Mouse (Mus musculus): Measurements from ENCODE around the gene Mmp8. TPM values are rescaled to one million over a fixed set of nuclear protein-coding genes. Genes with fewer than 3 reads are reported as not detected.
A peak's percentile ranks its signal among the peaks of the same experiment; 100 is the strongest.

Gene Mmp8
- polyA plus RNA-seq, 1 experiment from 2014 or later: 12.9 TPM

DNA sequence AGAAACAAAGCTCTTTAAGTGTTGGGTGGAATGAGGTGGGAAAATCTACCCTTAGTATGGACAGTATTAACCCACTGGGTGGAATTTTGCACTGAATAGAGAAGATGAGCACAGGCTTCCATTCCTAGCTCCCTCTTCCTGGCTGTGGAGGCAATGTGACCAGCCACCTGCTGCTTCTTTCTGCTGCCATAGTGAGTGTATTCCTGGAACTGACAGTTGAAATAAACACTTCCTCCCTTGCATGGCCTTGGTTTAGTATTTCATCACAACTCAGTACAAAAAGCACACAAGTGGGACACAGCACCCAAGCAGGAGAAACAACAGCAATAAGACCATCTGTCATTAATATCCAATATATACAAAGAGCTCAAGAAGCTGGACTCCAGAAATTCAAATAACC is 6.3 kb upstream of the Mmp8 start:
- Histone ChIP-seq H3K9me3 (replicated peaks; ENCODE audit: control insufficient read depth, low read length) (no peaks in the 10 kb centered on the region), H3K27me3 (ENCODE audit: control insufficient read depth, insufficient read depth, low read length) (no peaks in the 10 kb centered on the region), H3K4me2 (ENCODE audit: low read depth, low read length) (no peak overlapping the region), H3K4me3 (replicated peaks; ENCODE audit: low read length) (no peak overlapping the region), H3K36me3 (ENCODE audit: control insufficient read depth, insufficient read depth, low read length) (no peaks in the 10 kb centered on the region), H3K27ac (ENCODE audit: low read length) (no peak overlapping the region), H3K9ac (ENCODE audit: low read length) (no peak overlapping the region), H3K4me1 (ENCODE audit: control insufficient read depth, insufficient read depth, low read length) (no peaks in the 10 kb centered on the region)
- no peak for ATAC-seq (ENCODE audit: insufficient read depth, low FRiP score)

DNA sequence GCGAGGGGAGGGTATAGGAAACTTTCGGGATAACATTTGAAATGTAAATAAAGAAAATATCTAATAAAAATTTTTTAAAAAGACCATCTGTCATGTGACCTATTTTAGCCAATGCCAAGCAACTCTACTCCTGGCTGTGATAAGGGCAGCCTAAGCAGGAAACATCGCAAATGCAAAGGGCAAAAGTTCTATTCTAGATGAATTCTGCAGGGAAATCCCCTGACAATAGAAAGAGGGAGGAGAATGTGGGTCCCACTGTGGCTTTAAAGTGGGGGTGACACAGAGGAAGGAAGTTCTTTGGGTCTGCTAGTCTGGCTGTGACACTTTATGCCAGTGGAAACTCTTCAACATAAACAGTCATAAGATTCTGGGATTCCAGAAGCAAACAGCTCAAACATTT is 4.7 kb upstream of the Mmp8 start:
- 70% methylated on average over 3 of the region's 3 CpGs for WGBS
- no peaks in the 10 kb centered on the region for H3K9me3 ChIP-seq (replicated peaks; ENCODE audit: control insufficient read depth, low read length)
- no peak overlapping the region for H3K4me2 ChIP-seq (ENCODE audit: low read depth, low read length)
- no peaks in the 10 kb centered on the region for H3K27me3 ChIP-seq (ENCODE audit: control insufficient read depth, insufficient read depth, low read length)
- no peaks in the 10 kb centered on the region for H3K36me3 ChIP-seq (ENCODE audit: control insufficient read depth, insufficient read depth, low read length)
- 0 out of 2 replicates have a peak, but pooled peaks cover 2% of the 10 kb centered on the region for H3K4me1 ChIP-seq (ENCODE audit: control insufficient read depth, insufficient read depth, low read length)
- H3K27ac ChIP-seq (ENCODE audit: low read length): no peak overlapping the region
- ATAC-seq (ENCODE audit: insufficient read depth, low FRiP score): no peak
- no peak overlapping the region for H3K4me3 ChIP-seq (replicated peaks; ENCODE audit: low read length)
- no peak overlapping the region for H3K9ac ChIP-seq (ENCODE audit: low read length)

DNA sequence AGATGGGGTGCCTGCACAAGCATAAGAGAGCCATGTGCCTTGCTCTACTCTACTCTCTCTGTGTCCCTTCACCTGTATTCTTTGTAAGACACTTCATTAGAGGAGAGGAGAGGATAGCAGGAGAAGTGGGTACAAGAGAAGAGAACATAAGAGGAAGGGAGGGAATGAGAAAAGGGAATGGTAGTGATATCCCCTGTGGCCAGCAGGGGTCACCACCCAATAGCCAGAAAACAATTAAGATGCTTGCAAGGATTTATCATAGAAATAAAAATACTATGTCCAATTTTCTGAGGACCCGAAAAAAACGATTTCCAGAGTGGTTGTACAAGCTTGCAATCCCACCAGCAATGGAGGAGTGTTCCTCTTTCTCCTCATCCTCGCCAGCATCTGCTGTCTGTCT is 3.9 kb upstream of the Mmp8 start:
- H3K4me2 ChIP-seq (ENCODE audit: low read depth, low read length): no peak overlapping the region
- WGBS: 41% methylated on average over 3 of the region's 3 CpGs
- ATAC-seq (ENCODE audit: insufficient read depth, low FRiP score): no peak
- H3K9me3 ChIP-seq (replicated peaks; ENCODE audit: control insufficient read depth, low read length): no peaks in the 10 kb centered on the region
- no peak overlapping the region for H3K27ac ChIP-seq (ENCODE audit: low read length)
- H3K27me3 ChIP-seq (ENCODE audit: control insufficient read depth, insufficient read depth, low read length): no peaks in the 10 kb centered on the region
- no peak overlapping the region for H3K4me3 ChIP-seq (replicated peaks; ENCODE audit: low read length)
- no peak overlapping the region for H3K9ac ChIP-seq (ENCODE audit: low read length)
- no peaks in the 10 kb centered on the region for H3K36me3 ChIP-seq (ENCODE audit: control insufficient read depth, insufficient read depth, low read length)
- H3K4me1 ChIP-seq (ENCODE audit: control insufficient read depth, insufficient read depth, low read length): 0 out of 2 replicates have a peak, but pooled peaks cover 2% of the 10 kb centered on the region

DNA sequence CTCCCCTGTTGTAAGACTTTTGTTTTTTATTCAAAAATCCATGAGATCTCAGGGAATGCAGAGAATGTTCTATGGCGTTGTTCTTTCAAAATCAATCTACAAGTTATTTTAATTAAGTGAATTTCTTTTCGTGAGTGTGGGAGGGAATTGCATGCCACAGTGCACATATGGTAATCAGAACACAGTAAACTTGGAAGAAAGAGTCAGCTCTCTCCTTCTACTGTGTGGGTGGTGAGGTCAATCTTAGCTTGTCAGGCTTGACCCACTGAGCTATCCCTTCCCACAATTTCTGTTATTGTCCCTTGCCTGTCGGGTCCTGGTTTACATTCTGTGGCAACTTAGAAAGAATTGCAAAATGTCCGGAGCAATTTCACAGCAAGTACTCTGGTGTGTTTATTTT is 1.8 kb downstream of the Mmp8 start:
- 0 out of 2 replicates have a peak, but pooled peaks cover 2% of the 10 kb centered on the region for H3K4me1 ChIP-seq (ENCODE audit: control insufficient read depth, insufficient read depth, low read length)
- H3K4me2 ChIP-seq (ENCODE audit: low read depth, low read length): no peak overlapping the region
- H3K9ac ChIP-seq (ENCODE audit: low read length): no peak overlapping the region
- H3K4me3 ChIP-seq (replicated peaks; ENCODE audit: low read length): no peak overlapping the region
- H3K27ac ChIP-seq (ENCODE audit: low read length): no peak overlapping the region
- H3K9me3 ChIP-seq (replicated peaks; ENCODE audit: control insufficient read depth, low read length): no peaks in the 10 kb centered on the region
- no peaks in the 10 kb centered on the region for H3K27me3 ChIP-seq (ENCODE audit: control insufficient read depth, insufficient read depth, low read length)
- 60% methylated on average over 4 of the region's 4 CpGs for WGBS
- no peak for ATAC-seq (ENCODE audit: insufficient read depth, low FRiP score)
- H3K36me3 ChIP-seq (ENCODE audit: control insufficient read depth, insufficient read depth, low read length): no peaks in the 10 kb centered on the region

DNA sequence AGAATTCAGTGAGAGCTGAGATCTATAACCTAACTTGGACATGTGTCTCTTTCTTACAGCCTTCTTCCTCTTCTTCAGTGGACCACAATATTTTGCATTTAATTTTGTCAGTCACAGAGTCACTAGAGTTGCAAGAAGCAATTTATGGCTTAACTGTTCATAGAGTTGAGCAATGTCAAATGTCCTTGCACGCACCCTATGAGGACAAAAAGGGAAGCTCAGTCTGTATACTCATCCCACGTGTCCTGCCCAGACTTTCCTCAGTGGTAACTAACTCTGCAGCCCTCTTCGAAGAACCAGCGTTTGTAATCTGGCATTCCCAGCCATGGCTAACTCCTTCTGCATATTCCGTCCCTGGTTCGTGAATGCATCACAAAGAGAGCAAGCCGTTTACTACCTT is 9.1 kb downstream of the Mmp8 start:
- 58% methylated on average over 7 of the region's 7 CpGs for WGBS
- ATAC-seq (ENCODE audit: insufficient read depth, low FRiP score): no peak
- H3K27ac ChIP-seq (ENCODE audit: low read length): no peak overlapping the region
- no peaks in the 10 kb centered on the region for H3K4me1 ChIP-seq (ENCODE audit: control insufficient read depth, insufficient read depth, low read length)
- H3K4me2 ChIP-seq (ENCODE audit: low read depth, low read length): no peak overlapping the region
- no peaks in the 10 kb centered on the region for H3K9me3 ChIP-seq (replicated peaks; ENCODE audit: control insufficient read depth, low read length)
- H3K36me3 ChIP-seq (ENCODE audit: control insufficient read depth, insufficient read depth, low read length): no peaks in the 10 kb centered on the region
- H3K9ac ChIP-seq (ENCODE audit: low read length): no peak overlapping the region
- no peaks in the 10 kb centered on the region for H3K27me3 ChIP-seq (ENCODE audit: control insufficient read depth, insufficient read depth, low read length)
- H3K4me3 ChIP-seq (replicated peaks; ENCODE audit: low read length): no peak overlapping the region

DNA sequence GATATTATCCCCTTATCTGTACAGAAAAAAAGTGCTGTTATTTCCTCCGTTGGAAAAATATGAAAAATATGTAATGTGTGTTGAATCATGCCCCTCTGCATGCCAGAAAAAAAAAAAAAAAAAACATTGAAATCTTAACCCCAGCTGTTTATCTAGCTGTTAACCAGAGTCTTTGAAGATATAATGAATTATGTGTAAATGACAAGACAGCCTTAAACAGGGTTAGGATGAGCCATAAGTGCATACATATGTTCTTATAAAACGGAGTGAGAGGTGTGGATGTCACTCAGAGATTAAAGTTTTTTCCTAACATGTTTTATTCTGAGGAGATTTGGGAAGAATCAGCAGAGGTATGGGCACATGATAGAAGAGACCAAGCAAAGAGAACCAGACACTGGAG is 9.7 kb downstream of the Mmp8 start:
- no peak overlapping the region for H3K4me2 ChIP-seq (ENCODE audit: low read depth, low read length)
- H3K27ac ChIP-seq (ENCODE audit: low read length): no peak overlapping the region
- ATAC-seq (ENCODE audit: insufficient read depth, low FRiP score): no peak
- no peaks in the 10 kb centered on the region for H3K36me3 ChIP-seq (ENCODE audit: control insufficient read depth, insufficient read depth, low read length)
- H3K4me1 ChIP-seq (ENCODE audit: control insufficient read depth, insufficient read depth, low read length): no peaks in the 10 kb centered on the region; the same call in 1 of the 2 replicates
- WGBS: 42% methylated on average over 2 of the region's 2 CpGs
- H3K9ac ChIP-seq (ENCODE audit: low read length): no peak overlapping the region
- H3K27me3 ChIP-seq (ENCODE audit: control insufficient read depth, insufficient read depth, low read length): no peaks in the 10 kb centered on the region
- H3K4me3 ChIP-seq (replicated peaks; ENCODE audit: low read length): no peak overlapping the region
- H3K9me3 ChIP-seq (replicated peaks; ENCODE audit: control insufficient read depth, low read length): no peaks in the 10 kb centered on the region

DNA sequence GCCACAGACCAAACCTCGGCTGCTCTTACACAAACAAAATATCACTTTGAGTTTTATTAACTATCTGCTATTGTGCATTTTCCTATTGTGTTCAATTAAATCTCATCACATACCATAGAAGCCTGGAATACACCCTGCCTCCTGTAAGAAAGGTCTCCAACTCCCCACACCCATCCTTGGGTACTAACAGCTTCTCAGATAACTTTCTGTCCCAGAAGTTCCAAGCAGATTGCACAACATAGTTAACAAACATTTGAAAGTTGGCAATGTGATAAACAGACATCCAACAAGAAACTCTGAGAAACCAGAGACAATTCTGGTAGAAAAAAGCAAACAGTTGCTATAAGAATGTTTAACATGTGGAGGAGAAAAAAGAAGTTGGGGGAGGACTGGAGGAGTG is 12.2 kb downstream of the Mmp8 start:
- H3K9me3 ChIP-seq (replicated peaks; ENCODE audit: control insufficient read depth, low read length): no peaks in the 10 kb centered on the region
- no peak overlapping the region for H3K4me2 ChIP-seq (ENCODE audit: low read depth, low read length)
- H3K27me3 ChIP-seq (ENCODE audit: control insufficient read depth, insufficient read depth, low read length): no peaks in the 10 kb centered on the region
- WGBS: 80% methylated on average over 1 of the region's 1 CpGs
- no peak overlapping the region for H3K27ac ChIP-seq (ENCODE audit: low read length)
- H3K4me3 ChIP-seq (replicated peaks; ENCODE audit: low read length): no peak overlapping the region
- H3K9ac ChIP-seq (ENCODE audit: low read length): no peak overlapping the region
- no peaks in the 10 kb centered on the region for H3K36me3 ChIP-seq (ENCODE audit: control insufficient read depth, insufficient read depth, low read length)
- ATAC-seq (ENCODE audit: insufficient read depth, low FRiP score): no peak
- no peaks in the 10 kb centered on the region; the same call in 1 of the 2 replicates for H3K4me1 ChIP-seq (ENCODE audit: control insufficient read depth, insufficient read depth, low read length)

DNA sequence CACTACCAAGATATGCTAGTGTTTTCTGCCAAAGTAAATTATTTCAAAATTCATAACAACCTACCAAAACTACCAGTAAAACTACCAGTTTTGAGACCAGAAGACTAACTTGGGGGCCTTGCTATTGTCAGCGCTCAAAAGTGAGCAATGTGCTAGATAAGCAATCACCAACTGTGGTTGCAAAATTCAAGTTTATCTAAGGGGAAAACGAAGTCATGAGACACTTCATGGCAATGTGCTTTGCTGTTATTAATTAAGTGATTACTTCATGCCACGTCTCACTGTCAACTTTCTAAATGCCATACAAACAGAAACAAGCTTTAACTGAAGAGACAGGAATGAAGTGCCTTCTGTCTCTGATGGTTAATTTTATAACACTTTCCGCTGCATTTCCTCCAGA is 12.9 kb downstream of the Mmp8 start, which contains the start of gene Mmp27:
TSS of gene Mmp27 (plus strand) at position 235 of the 400 bp plus-strand sequence.
- no peak within 1 kb of the TSS for H3K27ac ChIP-seq (ENCODE audit: low read length)
- no peak for ATAC-seq (ENCODE audit: insufficient read depth, low FRiP score)
- H3K27me3 ChIP-seq (ENCODE audit: control insufficient read depth, insufficient read depth, low read length): no peaks in the 10 kb centered on the region
- H3K4me3 ChIP-seq (replicated peaks; ENCODE audit: low read length): no peak within 1 kb of the TSS
- H3K36me3 ChIP-seq (ENCODE audit: control insufficient read depth, insufficient read depth, low read length): no peaks in the 10 kb centered on the region
- H3K4me1 ChIP-seq (ENCODE audit: control insufficient read depth, insufficient read depth, low read length): no peaks in the 10 kb centered on the region; the same call in 1 of the 2 replicates
- H3K9ac ChIP-seq (ENCODE audit: low read length): no peak within 1 kb of the TSS
- H3K9me3 ChIP-seq (replicated peaks; ENCODE audit: control insufficient read depth, low read length): no peaks in the 10 kb centered on the region
- WGBS: 56% methylated on average over 4 of the region's 4 CpGs
- no peak within 1 kb of the TSS for H3K4me2 ChIP-seq (ENCODE audit: low read depth, low read length)

DNA sequence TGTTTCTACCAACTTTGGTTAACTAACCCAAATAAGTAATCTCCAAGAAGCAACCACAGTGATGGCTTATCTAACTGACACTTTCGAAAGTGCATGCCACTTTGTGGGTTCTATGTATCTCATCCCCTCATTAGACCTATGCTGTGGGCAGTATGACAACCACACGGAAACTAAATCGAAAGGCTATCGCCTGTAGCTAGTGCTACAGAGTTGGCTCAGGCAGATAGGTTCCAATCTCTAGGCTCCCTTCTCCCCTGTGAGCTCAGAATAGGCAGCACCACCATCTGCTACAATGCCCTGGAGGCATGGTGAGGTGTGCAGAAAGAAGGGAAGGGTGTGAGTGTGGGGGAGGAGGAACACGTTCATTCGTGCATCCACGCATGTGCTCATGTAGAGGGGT is 13.9 kb downstream of the Mmp8 start:
- Histone ChIP-seq H3K9me3 (replicated peaks; ENCODE audit: control insufficient read depth, low read length) (no peaks in the 10 kb centered on the region), H3K4me3 (replicated peaks; ENCODE audit: low read length) (no peak overlapping the region), H3K36me3 (ENCODE audit: control insufficient read depth, insufficient read depth, low read length) (no peaks in the 10 kb centered on the region), H3K9ac (ENCODE audit: low read length) (no peak overlapping the region), H3K27me3 (ENCODE audit: control insufficient read depth, insufficient read depth, low read length) (no peaks in the 10 kb centered on the region), H3K4me1 (ENCODE audit: control insufficient read depth, insufficient read depth, low read length) (no peaks in the 10 kb centered on the region; the same call in 1 of the 2 replicates), H3K4me2 (ENCODE audit: low read depth, low read length) (no peak overlapping the region), H3K27ac (ENCODE audit: low read length) (no peak overlapping the region)
- ATAC-seq (ENCODE audit: insufficient read depth, low FRiP score): 0 out of 2 replicates have a peak, but pooled peaks have one; percentile 10
- 88% methylated on average over 7 of the region's 7 CpGs for WGBS

Data from stomach, embryonic 16.5 days (tissue).